Mouse (Mus musculus) kidney, embryonic 14.5 days (tissue): ENCODE measurements around the gene Timm50. TPM values are rescaled to one million over a fixed set of nuclear protein-coding genes. Genes with fewer than 3 reads are reported as not detected.
A peak's percentile ranks its signal among the peaks of the same experiment; 100 is the strongest.

ENCODE experiments used
- ATAC-seq: fragments of 200-750 bp; cut with Nextera tagmentation; 2 replicates; pipeline ENCODE4 v1.8.0; 2017; ENCODE audit warnings: moderate number of reproducible peaks, mild to moderate bottlenecking, moderate TSS enrichment, moderate library complexity; ENCODE audit not compliant: low FRiP score, low TSS enrichment
- H3K27ac ChIP-seq: fragments of 300-500 bp; sonication (generic); 2 replicates; pipeline ENCODE4 v1.5.1; 2014; ENCODE audit warnings: low read depth, mild to moderate bottlenecking, low read length, moderate library complexity, mixed read lengths
- H3K27me3 ChIP-seq: fragments of 300-500 bp; sonication (generic); 2 replicates; pipeline ENCODE4 v1.6.1; 2014; ENCODE audit warnings: mild to moderate bottlenecking, low read length; ENCODE audit not compliant: control insufficient read depth, insufficient read depth
- H3K36me3 ChIP-seq: fragments of 300-500 bp; sonication (generic); 2 replicates; pipeline ENCODE4 v1.6.1; 2014; ENCODE audit warnings: low read length, mixed read lengths; ENCODE audit not compliant: control insufficient read depth, insufficient read depth
- H3K4me1 ChIP-seq: fragments of 300-500 bp; sonication (generic); 2 replicates; pipeline ENCODE4 v1.6.1; 2014; ENCODE audit warnings: low read length, mixed read lengths; ENCODE audit not compliant: control insufficient read depth, insufficient read depth
- H3K4me2 ChIP-seq: fragments of 300-500 bp; sonication (generic); replicated peaks from 2 replicates; pipeline ENCODE4 v1.6.1; 2014; ENCODE audit warnings: low read depth, mild to moderate bottlenecking, low read length
- H3K4me3 ChIP-seq: fragments of 300-500 bp; sonication (generic); 2 replicates; pipeline ENCODE4 v1.5.1; 2014; ENCODE audit warnings: mild to moderate bottlenecking, low read length
- H3K9ac ChIP-seq: fragments of 300-500 bp; sonication (generic); 2 replicates; pipeline ENCODE4 v1.6.1; 2014; ENCODE audit warnings: low read depth, mild to moderate bottlenecking, low read length, moderate library complexity
- H3K9me3 ChIP-seq: fragments of 300-500 bp; sonication (generic); 2 replicates; pipeline ENCODE4 v1.6.1; 2016; ENCODE audit warnings: low read length; ENCODE audit not compliant: control insufficient read depth
- WGBS: fragments of 180-500 bp; shearing (Covaris S2); extraction: QIAGEN DNeasy Blood & Tissue Kit; methylation state at CpG from one replicate; pipeline ENCODE4 v1.1.7; 2014; 5-methylcytosine and 5-hydroxymethylcytosine counted together
- polyA plus RNA-seq: library from polyadenylated mRNA; unstranded; fragments of >200 nt; fragmentation: Nextera tagmentation; extraction: Ambion mirVana; gene quantifications from 2 replicates; pipeline ENCODE4 v1.2.1, GENCODE M21; 2014

Gene Timm50
- polyA plus RNA-seq, 1 experiment from 2014 or later, result 191 TPM

DNA sequence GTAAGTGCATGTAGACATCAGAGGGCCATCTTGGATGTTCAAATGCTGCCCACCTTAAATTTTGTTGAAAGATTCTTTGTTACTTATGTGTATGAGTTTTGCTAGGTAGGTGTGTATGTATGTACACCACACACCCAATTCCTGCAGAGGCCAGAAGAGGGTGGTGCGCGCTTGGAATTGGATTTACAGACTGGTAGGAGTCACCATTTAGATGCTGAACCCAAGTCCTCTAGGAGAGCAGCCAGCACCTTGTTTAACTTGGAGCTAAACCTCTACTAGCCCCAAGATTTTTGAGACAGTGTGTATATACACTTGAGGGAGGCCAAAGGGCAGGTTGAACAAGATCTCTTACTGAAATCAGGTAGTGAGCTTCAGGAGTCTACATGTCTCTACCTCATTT, 41.4 kb upstream of the Timm50 start:
- H3K27ac ChIP-seq, result no peak overlapping the region
- no peak overlapping the region; the same call in 1 of the 2 replicates for H3K9ac ChIP-seq

DNA sequence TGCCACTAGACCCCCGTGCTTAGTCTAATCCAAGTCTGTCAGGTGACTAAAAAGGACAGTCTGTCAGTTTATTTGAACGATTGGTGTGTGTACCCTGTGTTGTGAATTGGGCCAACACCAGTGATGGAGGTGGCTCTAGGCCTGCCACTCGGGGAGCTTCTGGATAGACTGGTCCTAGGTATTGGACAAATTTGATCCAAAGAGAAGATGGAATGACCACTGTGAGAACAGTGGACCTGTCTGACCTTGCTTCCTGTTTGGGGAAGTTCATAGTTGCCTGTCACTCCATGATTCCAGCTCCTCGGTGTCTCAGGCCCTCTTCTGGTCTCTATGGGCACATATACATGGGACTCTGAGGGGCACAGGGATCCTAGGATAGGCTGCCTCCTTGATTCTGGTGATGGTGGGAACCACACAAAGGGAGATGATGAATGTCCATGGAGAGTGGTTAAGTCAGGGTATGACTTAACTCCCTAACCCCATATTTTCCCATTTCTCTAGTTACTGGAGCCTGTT, 39.9 kb upstream of the Timm50 start:
- peaks cover 31% of the 10 kb centered on the region for H3K36me3 ChIP-seq
- peak overlapping the region; percentile 77 for H3K4me2 ChIP-seq
- WGBS, result 38% methylated on average over 4 of the region's 4 CpGs
- peaks cover 20% of the 10 kb centered on the region for H3K4me1 ChIP-seq
- H3K4me3 ChIP-seq, result peak overlapping the region; percentile 97
- no peaks in the 10 kb centered on the region for H3K27me3 ChIP-seq
- ATAC-seq, result no peak
- no peak overlapping the region for H3K27ac ChIP-seq
- no peaks in the 10 kb centered on the region for H3K9me3 ChIP-seq
- peak overlapping the region; percentile 98 for H3K9ac ChIP-seq

More for the DNA sequence above, 41.4 kb upstream of the Timm50 start:
- Histone ChIP-seq H3K27me3 (no peaks in the 10 kb centered on the region), H3K36me3 (peaks cover 31% of the 10 kb centered on the region), H3K4me3 (no peak overlapping the region), H3K4me2 (no peak overlapping the region), H3K9me3 (no peaks in the 10 kb centered on the region), H3K4me1 (peaks cover 33% of the 10 kb centered on the region)
- ATAC-seq, result no peak
- 89% methylated on average over 2 of the region's 2 CpGs for WGBS

DNA sequence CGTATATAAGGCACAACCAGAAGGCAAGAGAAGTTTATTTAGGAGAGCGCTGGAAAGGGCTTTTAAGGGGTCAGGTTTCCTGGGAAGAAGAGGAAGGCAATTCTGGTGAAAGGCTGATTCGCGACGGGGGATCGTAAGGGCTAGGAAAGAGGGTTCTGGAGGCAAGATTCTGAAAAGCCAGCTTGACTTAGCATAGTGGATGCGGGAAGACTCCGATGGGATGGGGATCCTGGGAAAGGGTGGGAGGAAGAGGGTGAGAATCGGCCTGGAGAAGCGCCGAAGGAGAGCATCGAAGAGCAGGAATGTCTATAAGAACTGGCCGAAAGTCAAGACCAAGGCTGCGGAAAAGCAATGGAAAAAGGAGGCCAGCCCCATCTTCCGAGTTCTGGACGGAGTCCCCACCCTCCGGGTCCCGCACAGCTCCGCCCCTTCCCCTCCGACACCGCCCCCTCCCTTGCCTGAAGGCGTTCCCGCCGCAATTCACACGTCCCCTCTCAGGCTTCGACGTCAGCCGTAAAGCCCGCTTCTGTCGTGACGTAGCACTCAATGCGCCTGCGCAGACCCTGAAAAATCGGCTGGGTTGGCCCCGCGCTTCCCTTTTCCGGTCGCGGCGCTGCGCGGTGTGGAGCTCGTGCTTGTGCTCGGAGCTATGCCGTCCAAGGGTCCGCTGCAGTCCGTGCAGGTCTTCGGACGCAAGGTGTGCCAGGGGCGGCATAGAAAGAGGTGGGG, 38.4 kb upstream of the Timm50 start, which contains the start of gene Rps16:
Gene Rps16, plus strand, starts transcription at position 498 of the 729 bp plus-strand sequence.
- Histone ChIP-seq H3K27ac (peak within 1 kb of the TSS; percentile 94), H3K27me3 (no peaks in the 10 kb centered on the region), H3K4me2 (peak within 1 kb of the TSS; percentile 77), H3K4me1 (peaks cover 18% of the 10 kb centered on the region), H3K4me3 (peak within 1 kb of the TSS; percentile 97), H3K9ac (peak within 1 kb of the TSS; percentile 98), H3K36me3 (peaks cover 31% of the 10 kb centered on the region), H3K9me3 (no peaks in the 10 kb centered on the region)
- WGBS, result under 1% methylated on average over 46 of the region's 50 CpGs
- ATAC-seq, result peak; percentile 94

DNA sequence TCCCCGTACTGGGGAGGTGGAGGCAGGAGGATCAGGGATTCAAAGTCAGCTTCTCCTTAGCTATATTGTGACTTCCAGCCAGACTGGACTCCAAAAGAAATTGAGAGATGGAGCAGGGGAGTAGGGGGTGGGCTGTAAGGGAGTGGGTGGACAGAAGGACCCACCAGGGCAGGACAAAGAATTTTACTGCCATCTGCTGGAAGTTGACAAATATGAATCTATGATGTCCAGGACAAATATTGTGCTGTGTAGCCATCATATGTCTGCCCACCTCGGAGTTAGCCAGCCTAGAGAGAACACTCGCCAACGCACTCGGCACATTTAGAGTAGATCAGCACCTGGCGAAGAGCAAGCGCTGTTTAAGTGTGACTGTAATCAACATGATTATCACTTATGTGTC, 36.7 kb upstream of the Timm50 start:
- 88% methylated on average over 7 of the region's 7 CpGs for WGBS
- Histone ChIP-seq H3K36me3 (peaks cover 19% of the 10 kb centered on the region), H3K9me3 (no peaks in the 10 kb centered on the region), H3K9ac (no peak overlapping the region), H3K27me3 (no peaks in the 10 kb centered on the region), H3K4me3 (no peak overlapping the region), H3K4me1 (peaks cover 18% of the 10 kb centered on the region), H3K27ac (no peak overlapping the region), H3K4me2 (no peak overlapping the region)
- ATAC-seq, result no peak

DNA sequence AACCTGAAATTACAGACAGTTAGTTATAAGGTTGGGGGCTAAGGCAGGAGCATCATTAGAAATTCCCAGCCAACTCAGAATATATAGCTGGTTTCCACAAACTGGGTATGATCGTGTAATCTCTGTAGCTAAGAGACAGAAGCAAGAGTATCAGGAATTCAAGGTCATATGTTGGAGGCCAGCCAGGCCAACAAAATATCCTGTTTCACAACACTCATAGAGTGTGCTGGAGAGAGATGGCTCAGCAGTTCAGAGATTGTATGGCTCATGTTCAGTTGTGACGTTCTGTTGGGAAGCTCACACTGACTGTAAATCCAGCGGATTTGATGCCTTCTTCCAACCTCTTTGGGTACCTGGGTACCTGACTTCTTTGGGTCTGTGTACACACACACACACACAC, 35.9 kb upstream of the Timm50 start:
- Histone ChIP-seq H3K36me3 (peaks cover 10% of the 10 kb centered on the region; the same call in 1 of the 2 replicates), H3K4me1 (peaks cover 18% of the 10 kb centered on the region), H3K9me3 (no peaks in the 10 kb centered on the region), H3K9ac (no peak overlapping the region), H3K27me3 (no peaks in the 10 kb centered on the region), H3K27ac (no peak overlapping the region), H3K4me3 (no peak overlapping the region), H3K4me2 (no peak overlapping the region)
- WGBS, result 70% methylated on average over 3 of the region's 3 CpGs
- no peak for ATAC-seq

DNA sequence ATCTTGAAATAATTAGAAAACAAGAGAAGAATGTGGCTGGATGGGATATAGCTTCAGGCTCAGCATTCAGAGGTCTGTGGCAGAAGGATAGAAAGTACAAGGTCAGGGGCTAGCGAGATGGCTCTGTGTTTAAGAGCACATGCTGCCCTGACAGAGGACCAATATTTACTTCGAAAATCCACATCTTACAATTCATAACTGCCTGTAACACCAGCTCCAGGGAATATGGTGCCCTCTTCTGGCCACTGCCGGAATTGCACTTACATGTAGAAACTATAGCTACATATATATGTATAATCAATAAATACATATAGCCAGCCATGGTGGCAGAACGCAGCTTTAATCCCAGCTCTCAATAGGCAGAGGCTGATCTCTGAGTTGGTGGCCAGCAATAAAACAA, 32.8 kb upstream of the Timm50 start:
- Histone ChIP-seq H3K36me3 (no peaks in the 10 kb centered on the region), H3K4me3 (no peak overlapping the region), H3K27ac (no peak overlapping the region), H3K27me3 (no peaks in the 10 kb centered on the region), H3K9me3 (no peaks in the 10 kb centered on the region), H3K9ac (no peak overlapping the region), H3K4me2 (no peak overlapping the region), H3K4me1 (peaks cover 11% of the 10 kb centered on the region; the same call in 1 of the 2 replicates)
- WGBS, result 1% methylated on average over 4 of the region's 4 CpGs
- no peak for ATAC-seq

DNA sequence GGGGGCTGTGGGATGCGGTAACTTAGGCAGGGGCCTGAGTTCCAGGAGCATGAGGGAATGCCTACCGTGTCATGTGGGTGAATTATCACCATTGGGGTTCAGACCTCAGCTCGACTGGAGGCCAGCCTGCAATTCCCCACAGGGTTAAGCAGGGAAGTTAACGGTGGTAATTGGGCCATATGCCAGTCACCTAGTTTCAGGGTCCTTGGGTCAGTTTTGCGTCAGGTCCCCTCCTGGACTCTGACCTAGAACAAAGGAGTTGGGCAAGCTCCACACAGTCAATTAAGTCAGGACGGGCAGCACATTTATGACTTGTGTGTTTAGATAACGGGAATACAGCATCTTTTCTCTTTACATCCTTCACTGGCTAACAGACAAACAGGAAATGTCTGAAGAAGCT, 29.5 kb upstream of the Timm50 start:
- Histone ChIP-seq H3K36me3 (no peaks in the 10 kb centered on the region), H3K9me3 (no peaks in the 10 kb centered on the region), H3K27ac (peak overlapping the region; percentile 62; the same call in 1 of the 2 replicates), H3K4me1 (peaks cover 12% of the 10 kb centered on the region), H3K9ac (no peak overlapping the region), H3K27me3 (no peaks in the 10 kb centered on the region), H3K4me2 (no peak overlapping the region), H3K4me3 (no peak overlapping the region)
- 12% methylated on average over 7 of the region's 7 CpGs for WGBS
- ATAC-seq, result no peak

DNA sequence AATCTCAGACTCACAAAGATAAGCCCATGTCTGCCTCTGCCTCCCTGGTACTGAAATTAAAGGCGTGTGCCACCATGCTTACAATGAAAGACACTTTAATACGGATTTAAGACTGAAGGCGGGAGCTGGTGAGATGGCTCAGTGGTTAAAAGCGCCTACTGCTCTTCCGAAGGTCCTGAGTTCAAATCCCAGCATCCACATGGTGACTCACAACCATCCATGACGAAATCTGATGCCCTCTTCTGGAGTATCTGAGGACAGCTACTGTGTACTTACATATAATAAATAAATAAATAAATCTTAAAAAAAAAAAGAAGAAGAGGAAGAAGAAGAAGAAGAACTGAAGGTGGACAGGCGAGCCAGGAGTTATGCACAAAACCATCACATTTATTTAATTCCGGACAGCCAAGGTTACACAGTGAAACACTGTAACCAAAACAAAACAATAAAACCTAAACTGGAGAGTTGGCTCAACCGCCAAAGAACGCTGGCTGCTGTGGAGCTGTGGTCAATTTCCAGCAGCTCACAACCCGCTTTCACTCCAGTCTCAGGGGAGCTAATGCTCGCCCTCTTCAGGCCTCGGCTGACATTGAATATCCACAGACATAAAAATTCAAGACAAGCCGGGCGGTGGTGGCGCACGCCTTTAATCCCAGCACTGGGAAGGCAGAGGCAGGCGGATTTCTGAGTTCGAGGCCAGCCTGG, 27.5 kb upstream of the Timm50 start:
- Histone ChIP-seq H3K4me1 (peaks cover 12% of the 10 kb centered on the region), H3K27ac (peak overlapping the region; percentile 82), H3K9ac (peak overlapping the region; percentile 83), H3K4me2 (peak overlapping the region; percentile 56), H3K36me3 (peaks cover 6% of the 10 kb centered on the region; the same call in 1 of the 2 replicates), H3K9me3 (no peaks in the 10 kb centered on the region), H3K27me3 (no peaks in the 10 kb centered on the region), H3K4me3 (peak overlapping the region; percentile 77)
- no peak for ATAC-seq
- WGBS, result 76% methylated on average over 19 of the region's 19 CpGs
